Mouse (Mus musculus) liver, postnatal 0 days (tissue): ENCODE measurements around the gene Tmem190.
A peak's percentile ranks its signal among the peaks of the same experiment; 100 is the strongest.

Experiments used
- CTCF ChIP-seq: sonication (generic); IDR thresholded peaks from 2 replicates; pipeline ENCODE4 v1.5.1; 2016; ENCODE audit warnings: antibody characterized with exemption, low read depth
- EP300 ChIP-seq: IDR thresholded peaks from 2 replicates; pipeline ENCODE4 v1.6.1; 2016; ENCODE audit warnings: antibody characterized with exemption, low read depth, mild to moderate bottlenecking

DNA sequence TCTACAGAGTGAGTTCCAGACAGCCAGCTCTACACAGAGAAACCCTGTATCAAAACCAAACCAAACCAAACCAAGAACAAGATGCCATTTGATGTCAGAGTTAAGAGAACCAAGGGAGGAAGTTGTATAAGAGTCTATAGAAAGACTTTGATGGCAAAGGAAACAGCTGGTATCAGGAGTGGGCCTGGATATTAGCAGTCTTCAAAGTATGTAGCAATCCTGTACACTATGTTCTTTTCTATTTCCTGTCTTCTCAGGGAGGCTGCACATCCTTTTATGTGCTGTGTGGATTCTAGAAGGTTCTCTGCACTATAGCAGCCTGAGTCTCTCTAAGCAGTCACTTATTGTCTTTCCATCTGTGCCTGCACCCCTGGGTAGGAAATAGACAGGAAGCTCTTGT lies 33.8 kb downstream of the Tmem190 start:
- TF ChIP-seq CTCF: no peak
- TF ChIP-seq EP300: peak; percentile 60; the same call in 1 of the 2 replicates
